Mouse (Mus musculus) thymus, postnatal 25 days (tissue): ENCODE data around the gene Fos.

ENCODE experiments used
- DNase-seq: peaks from one replicate; pipeline ENCODE4 v3.0.0; 2022

Gene Fos

GRCm38 (mm10) chr12:85473481-85474297 lies at the start of gene Fos:
Gene Fos, plus strand, starts transcription at chr12:85473890.
- DNase-seq: peak; percentile 85

DNA sequence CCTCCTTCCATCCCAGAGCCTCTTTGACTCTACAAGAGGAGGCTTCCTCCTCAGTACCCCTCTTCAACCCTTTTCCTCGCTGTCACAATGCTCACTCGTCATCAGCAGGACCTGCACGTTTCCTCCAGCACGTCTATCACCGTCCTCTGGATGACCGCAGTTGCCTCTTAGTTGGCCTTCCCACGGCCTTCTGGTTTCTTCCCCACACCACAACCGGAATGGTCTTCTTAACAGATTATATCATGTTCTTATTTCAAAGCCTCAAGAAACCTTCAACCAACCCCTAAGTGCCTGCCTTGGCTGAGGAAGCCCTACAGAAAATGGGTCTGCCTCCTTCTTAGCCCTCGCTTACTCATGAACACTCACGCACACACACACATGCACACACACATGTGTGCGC lies 48.0 kb upstream of the Fos start:
- DNase-seq: no peak

GRCm38 (mm10) chr12:85426126-85426525 lies 47.6 kb upstream of the Fos start:
- no peak for DNase-seq

- DNase-seq: no peak
These were observed 45.9 kb upstream of the Fos start for GRCm38 (mm10) chr12:85427802-85428201.

DNA sequence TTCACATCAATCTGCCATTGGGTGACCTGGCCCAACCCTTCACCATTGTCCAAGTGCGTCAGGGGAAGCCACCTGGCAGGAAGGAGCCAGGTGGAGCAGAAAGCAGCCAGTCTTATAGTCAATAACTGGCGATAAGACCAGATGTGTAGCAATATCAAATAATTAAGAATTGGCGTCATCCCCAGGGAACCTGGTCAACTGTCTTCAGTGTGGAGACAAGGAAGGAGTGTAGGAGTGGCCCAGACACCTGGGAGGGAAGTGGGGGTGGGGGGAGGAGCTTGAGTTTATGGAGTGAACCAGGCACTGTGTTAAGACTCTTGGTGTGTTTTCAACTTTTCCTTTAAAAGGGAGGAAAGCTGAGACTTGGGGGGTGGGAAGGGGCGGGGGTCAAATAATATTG lies 43.7 kb upstream of the Fos start:
- no peak for DNase-seq

DNA sequence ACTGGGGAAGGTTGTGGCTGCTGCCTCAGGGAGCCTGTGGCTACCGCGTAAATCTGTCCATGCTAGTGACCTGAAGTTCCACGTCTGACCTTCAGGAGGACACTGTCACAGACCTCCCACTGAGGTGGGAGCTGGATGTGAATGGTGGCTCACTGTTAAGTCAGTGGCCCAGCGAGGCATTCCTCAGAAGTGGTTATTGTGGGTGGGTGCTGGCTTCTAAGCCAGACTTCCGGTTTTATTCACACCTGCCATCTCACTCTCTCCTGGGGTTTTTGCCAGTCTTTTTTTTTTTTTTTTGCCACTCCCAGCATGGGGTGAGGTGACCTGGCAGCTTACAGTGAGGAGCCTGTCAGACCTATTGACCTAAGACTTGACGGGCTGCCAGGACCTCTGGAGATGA lies 43.3 kb upstream of the Fos start:
- no peak for DNase-seq

DNA sequence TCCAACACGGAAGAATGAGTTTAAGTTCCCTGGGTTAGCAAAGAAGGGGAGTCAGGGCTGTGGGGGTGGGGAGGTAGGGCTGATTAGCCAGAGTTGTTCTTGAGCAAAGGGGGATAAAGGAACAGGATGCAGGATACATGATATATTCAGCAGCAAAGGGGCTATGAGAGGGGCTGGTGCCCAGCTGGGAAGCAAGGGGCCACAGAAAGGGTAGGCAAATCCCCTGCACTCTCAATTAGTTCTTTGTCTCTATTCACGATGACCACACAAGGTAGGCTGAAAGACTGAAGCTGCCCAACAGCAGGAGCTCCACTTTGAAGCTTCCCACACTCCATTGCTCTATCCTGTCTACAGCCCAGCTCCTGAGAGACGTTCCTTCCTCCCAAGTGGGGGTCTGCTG lies 39.8 kb upstream of the Fos start:
- no peak for DNase-seq

DNA sequence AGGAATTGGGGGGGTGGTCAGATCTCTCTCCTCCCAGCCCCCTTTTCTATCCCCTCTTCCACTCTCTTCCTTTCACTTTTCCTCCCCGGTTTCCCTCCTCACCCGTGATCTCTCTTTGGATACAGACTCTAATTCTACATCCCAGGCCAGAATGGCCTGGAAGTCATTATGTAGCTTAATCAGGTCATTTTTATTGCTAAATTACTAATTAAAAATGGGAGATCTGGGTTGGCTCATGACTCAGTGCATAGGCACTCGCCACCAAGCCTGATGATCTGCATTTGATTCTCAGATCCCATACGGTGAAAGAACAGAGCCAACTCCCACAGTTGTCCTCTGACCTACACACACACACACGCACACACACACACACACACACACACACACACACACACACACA lies 39.2 kb upstream of the Fos start:
- no peak for DNase-seq

DNA sequence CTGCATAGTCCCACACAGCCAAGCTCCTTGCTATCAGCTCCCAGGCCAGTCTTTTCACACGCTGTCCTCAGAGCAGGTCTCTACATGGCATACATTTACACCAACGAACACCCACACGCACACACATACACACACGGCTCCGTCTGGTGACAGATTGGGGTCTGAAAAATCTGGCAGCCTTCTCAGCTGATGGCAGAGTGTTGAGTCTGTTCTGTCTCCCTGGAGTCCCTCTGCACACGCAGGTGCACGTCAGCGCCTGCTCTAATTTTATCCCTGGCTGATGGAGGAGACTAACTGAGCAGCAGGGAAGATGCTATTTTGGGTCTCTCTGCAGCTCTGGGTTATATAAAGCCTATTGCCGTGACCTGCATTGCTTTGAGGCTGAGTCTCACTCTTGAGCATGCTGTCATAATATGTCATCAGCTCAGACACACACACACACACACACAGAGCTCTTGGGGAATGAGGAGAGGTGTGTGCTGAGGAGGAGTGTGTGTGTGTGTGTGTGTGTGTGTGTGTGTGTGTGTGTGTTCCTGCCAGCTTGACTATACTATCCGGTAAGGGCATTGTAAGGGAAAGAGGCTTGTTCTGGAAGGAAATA lies 37.6 kb upstream of the Fos start:
- DNase-seq: no peak

DNA sequence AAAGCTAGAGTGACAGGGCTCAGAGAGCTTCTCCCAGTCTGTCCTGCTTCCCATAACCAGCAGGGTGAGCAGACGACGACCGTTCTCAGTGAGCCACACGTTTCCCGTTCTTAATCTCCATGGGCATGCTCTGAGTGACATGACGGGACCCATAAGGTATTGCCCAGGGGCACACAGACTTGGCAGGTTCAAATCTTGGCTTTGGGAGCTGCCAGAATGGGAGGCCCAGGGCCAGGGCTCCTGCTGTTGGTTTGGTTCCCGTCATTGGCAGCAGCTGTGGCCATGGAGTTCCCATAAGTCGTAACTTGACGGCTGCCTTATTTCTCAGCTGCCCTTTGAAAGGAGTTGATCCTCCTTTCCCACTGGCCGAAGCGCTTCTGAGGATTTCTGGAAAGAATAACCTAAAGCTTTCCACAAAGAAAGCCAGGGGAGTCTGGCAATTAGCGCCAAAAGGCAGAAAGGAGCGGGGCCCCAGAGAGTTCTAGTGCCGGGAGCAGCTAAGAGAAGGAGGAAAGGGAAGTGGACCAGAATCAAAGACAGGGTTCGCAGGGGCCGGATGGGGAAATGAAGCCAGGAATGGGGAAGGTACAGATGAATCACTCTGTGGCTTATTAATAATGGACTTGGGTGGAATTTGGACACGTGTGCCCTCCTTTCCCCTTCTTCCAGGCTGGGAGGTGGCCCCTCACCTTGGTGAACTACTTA lies 36.4 kb upstream of the Fos start:
- no peak for DNase-seq

GRCm38 (mm10) chr12:85443456-85443855 lies 30.2 kb upstream of the Fos start:
- no peak for DNase-seq

DNA sequence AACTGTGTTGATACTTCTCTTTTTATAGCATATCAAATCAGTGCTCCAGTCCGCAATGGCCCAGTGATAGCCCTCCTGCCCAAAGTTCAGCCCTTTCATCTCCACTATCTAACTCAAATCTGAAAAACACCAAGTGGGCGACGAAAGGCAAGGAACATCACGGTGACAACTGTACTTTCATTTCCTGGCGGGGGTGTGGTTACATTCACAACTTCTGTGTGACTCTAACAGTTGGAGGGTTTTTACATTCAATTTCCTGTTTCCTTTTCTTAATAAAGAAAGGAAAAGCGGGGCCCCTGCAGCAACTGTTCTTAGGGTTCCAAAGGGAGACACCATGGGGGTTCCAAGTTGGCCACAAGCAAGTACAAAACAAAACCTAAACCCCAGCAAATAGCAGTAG lies 29.0 kb upstream of the Fos start:
- peak; percentile 71 for DNase-seq

DNA sequence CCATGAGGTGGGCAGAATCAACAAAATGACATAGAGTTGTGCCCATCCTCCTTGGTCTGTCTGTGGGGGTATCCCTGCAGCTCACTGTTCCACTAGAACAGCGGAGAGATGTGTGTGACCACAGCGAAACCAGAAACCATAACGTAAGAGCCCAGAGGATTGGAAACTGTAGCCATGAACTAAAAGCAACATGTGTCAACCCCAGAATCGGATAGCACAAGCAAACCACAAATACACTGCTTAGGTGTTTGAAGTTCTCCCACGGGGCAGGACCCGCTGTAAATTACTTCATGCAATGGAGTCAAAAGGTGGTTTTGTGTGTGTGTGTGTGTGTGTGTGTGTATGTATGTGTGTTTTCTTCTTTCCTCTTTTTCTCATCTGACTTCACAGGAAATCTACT lies 26.7 kb upstream of the Fos start:
- no peak for DNase-seq

DNA sequence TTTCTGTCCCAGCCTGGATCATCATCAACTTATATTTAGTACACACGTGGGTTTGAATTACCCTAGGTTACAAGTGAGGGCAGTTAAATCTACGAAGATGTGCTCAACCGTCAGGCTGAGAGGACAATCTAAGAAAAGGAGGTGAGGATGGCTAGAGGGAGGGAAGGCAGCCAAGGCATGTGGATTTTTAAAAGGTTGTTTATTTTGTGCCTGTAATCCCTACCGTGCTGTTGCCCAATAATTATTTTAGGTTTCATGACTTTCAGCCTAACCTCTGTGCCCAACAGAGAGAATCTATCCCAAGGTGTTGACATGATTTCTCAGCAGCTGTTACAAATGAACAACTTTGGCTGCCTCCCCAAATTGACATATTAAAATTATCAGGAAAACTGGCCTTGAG lies 26.2 kb upstream of the Fos start:
- DNase-seq: no peak

- DNase-seq: no peak
These were observed 24.2 kb upstream of the Fos start for GRCm38 (mm10) chr12:85449478-85449877.

DNA sequence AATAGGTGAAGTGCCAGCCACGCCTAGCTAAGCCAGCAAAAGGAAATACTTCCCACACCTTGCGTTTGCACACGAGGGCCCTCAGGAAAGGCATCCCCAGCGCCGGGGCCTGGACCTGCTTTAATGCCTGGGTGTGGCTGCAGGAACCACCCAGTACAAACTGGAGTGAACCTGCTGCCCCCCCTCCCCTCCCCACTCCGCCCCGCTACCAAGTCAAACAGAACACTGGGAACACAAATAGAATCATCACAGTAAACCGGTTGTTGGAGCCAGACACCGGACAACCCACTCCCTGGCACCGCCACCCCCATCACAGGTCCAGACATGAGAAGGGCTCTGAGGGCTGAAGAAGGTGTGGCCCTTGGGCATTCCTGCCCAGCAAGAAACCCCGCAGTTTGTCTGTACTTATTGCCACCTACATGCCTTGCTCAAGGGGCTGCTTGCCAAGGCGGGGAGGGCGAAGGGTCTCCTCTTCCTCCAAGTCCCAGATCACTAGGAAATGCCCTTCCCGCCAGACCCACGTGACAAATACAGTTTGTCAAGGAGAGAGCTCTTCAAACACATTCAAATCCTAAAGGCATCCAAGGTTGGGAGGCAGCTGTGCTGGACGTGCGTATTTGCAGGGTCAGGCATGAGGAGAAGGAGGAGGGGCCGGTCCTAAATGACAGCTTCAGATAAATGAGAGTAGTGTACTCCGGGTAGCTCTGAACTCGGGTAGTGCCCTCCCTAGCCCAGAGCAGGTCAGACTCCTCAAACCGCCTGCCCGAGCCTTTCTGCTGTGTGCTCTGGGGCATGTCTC lies 21.8 kb upstream of the Fos start:
- DNase-seq: no peak

- DNase-seq: peak; percentile 97
These were observed 18.3 kb upstream of the Fos start for GRCm38 (mm10) chr12:85455065-85456058.

DNA sequence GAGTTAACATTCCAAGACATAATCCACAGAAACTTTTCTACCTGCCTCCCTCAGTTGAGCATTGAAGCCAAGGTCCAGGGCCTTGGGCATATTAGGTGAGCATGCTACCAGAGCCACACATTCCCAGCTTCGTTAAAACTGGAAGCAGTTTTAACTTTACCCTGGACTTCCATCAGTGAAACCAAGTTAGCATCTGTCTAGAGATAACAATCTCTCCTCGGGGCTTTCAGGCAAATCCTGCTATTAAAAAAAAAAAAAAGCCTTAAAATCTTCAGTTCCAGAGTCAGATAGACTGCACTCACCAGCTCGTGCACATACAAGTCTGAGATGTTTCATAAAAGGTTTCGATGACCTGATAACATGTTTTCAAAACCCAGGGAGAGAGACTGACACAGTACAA lies 17.4 kb upstream of the Fos start:
- DNase-seq: no peak

- DNase-seq: no peak
These were observed 16.7 kb upstream of the Fos start for GRCm38 (mm10) chr12:85456966-85457505.

GRCm38 (mm10) chr12:85459820-85460219 lies 13.9 kb upstream of the Fos start:
- no peak for DNase-seq

DNA sequence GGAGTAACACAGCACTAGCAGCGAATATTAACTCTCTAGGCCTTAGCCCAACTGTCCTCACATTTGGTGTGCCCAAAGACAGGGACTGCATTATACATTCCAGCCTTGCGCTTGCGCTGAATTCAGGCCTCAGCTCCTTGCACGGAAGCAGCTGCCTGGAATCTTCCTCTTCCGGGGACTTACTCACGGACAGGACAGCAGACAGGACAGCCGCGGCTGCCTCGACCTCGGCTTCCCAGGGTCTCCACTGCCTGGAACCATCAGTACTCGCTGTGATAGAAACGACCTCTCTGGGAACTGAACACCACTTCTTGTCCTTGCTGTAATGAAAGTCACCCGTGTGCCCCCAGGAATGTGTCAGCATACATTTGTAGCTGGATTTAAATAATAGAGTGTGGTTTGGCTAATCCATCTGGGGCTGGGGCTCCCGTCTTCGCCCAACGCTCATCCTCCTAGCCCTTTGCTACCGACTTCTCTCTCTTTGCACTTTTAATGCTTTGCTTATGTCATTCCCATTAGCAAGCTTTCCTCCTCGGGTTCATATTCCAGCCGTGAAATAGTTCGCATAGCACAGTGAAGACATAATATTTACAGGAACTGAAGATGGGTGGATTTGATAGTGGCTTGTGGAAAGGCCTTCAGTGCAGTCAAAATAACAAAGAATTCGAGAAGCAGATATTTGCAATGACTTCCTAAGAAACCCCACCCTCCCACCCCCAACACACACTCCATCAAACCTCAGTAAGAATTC lies 11.6 kb upstream of the Fos start:
- no peak for DNase-seq
